In the genomic region with DNA sequence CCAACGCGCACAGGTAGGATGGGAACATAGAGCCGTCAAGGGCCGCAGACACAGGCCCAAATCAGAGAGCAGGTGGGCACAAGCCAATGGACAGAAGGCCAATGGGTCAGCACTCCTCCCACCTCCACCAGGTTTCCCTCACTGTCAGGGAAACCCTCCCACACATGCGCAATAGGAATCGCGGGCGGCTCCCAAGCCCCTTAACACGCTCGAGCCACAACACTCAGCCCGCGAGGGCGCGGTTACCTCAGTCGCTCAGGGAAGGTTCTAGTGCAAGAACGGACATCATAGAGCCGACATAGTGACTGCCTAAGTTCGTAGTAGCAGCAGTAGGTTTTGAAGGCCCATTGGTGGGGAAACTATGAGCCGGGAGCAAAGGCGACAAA, we compare ENCODE assay signal across 8 mouse cellular contexts. TPM values are rescaled to one million over a fixed set of nuclear protein-coding genes. Genes with fewer than 3 reads are reported as not detected.
DNase-seq lines count a peak whose midpoint lies in the region; ATAC-seq lines count a peak whose summit lies in the region.

No protein-coding gene starts in this region.

- DNase-seq in adrenal gland, adult 8-10 months, result peak; percentile 68
- DNase-seq in gastrocnemius, adult 18-20 months (ENCODE audit: low spot score), result peak; percentile 59
- peak; percentile 53 to 64 for DNase-seq in left cerebral cortex, adult 18-20 months (ENCODE audit: low spot score in 2 of 2)
- peak; percentile 84 to 88 for DNase-seq in lung, postnatal 4 days
- DNase-seq in right cerebral cortex, postnatal 14 days, result peak; percentile 55
- no peak for DNase-seq in B cell, adult 2 months

- peaks cover 18% of the 10 kb centered on the region for H3K4me1 ChIP-seq in hindbrain, embryonic 16.5 days (ENCODE audit: control insufficient read depth, insufficient read depth, low read depth, low read length)

- WGBS in hindbrain, embryonic 16.5 days, result under 1% methylated on average over 20 of the region's 20 CpGs

- peak overlapping the region; percentile 66 for H3K9ac ChIP-seq in hindbrain, embryonic 16.5 days (ENCODE audit: low read depth, low read length)

- H3K4me3 ChIP-seq in hindbrain, embryonic 16.5 days (ENCODE audit: low read length), result peak overlapping the region; percentile 78

- no peaks in the 10 kb centered on the region for H3K9me3 ChIP-seq in hindbrain, embryonic 16.5 days (ENCODE audit: control insufficient read depth, low read length)

- H3K27ac ChIP-seq in hindbrain, embryonic 16.5 days (ENCODE audit: low read depth, low read length), result peak overlapping the region; percentile 92

- H3K27me3 ChIP-seq in hindbrain, embryonic 16.5 days (replicated peaks; ENCODE audit: control insufficient read depth, insufficient read depth, low read length), result no peaks in the 10 kb centered on the region

- no peaks in the 10 kb centered on the region; the same call in 1 of the 2 replicates for H3K36me3 ChIP-seq in hindbrain, embryonic 16.5 days (ENCODE audit: control insufficient read depth, insufficient read depth, low read length)

- ATAC-seq in common myeloid progenitor, adult 5-6 weeks (replicated peaks; ENCODE audit: low read depth, poor library complexity, severe bottlenecking), result peak; percentile 65
- ATAC-seq in hindbrain, embryonic 16.5 days, result peak; percentile 82

- peak overlapping the region; percentile 83 for H3K4me2 ChIP-seq in hindbrain, embryonic 16.5 days (ENCODE audit: low read length)

RNA-seq across cellular contexts. Expression of a gene that starts 0.4 kb away (rescaled TPM):
- total RNA-seq in adrenal gland, adult 8-10 months (2022), result 10 to 100 TPM; 37.1 to 41.3 (median 37.6) TPM
- total RNA-seq in common myeloid progenitor, adult 5-6 weeks (2017), result 11.1 and 12.7 TPM in 2 replicates
- 1 to 10 TPM; 2.4 to 3.5 TPM for total RNA-seq in gastrocnemius, adult 18-20 months (2021)
- 38.3 and 39.6 TPM in 2 replicates for polyA plus RNA-seq in hindbrain, embryonic 16.5 days (2015; fragmentation: Nextera tagmentation; extraction: Ambion mirVana)
- 10 to 100 TPM; 48.0 to 48.8 TPM for total RNA-seq in left cerebral cortex, adult 18-20 months (2021)

RNA-seq across cellular contexts. Expression of a gene that starts 0.5 kb away (rescaled TPM):
- 10 to 100 TPM; 41.5 to 69.2 (median 50.8) TPM for total RNA-seq in adrenal gland, adult 8-10 months (2022)
- total RNA-seq in common myeloid progenitor, adult 5-6 weeks (2017), result 38.1 and 41.4 TPM in 2 replicates
- total RNA-seq in gastrocnemius, adult 18-20 months (2021), result 10 to 100 TPM; 19.8 to 26.0 TPM
- polyA plus RNA-seq in hindbrain, embryonic 16.5 days (2015; fragmentation: Nextera tagmentation; extraction: Ambion mirVana), result 49.4 and 54.9 TPM in 2 replicates
- 10 to 100 TPM; 44.5 to 45.4 TPM for total RNA-seq in left cerebral cortex, adult 18-20 months (2021)

Comparison
In these comparisons a context has a peak if more than half of its experiments do, and no peak if none do; other contexts are left out.
1. DNase-seq: peak in adrenal gland, adult 8-10 months (single experiment), gastrocnemius, adult 18-20 months (single experiment), left cerebral cortex, adult 18-20 months (2 of 2), lung, postnatal 4 days (2 of 2) and right cerebral cortex, postnatal 14 days (single experiment); none in B cell, adult 2 months (0 of 2).